Mouse (Mus musculus) adrenal gland, postnatal 14 days (tissue): ENCODE measurements around the gene Cntnap4. TPM values are rescaled to one million over a fixed set of nuclear protein-coding genes. Genes with fewer than 3 reads are reported as not detected.

Source experiments
- DNase-seq: peaks from one replicate; pipeline ENCODE4 v3.0.0; 2021; ENCODE audit warnings: mixed read lengths
- long read RNA-seq, 2 experiments: library from polyadenylated mRNA; stranded (forward); transcript quantifications; one replicate each; pipeline ENCODE4 v2.0.0; 2021
- total RNA-seq: library from RNA; stranded (reverse); gene quantifications from 2 replicates; pipeline ENCODE4 v1.2.3, GENCODE M21; 2021

Cntnap4 gene
- total RNA-seq = not detected in 2 replicates
- long read RNA-seq, experiment 1 = 0 reads
- long read RNA-seq, experiment 2 = 0 reads

DNA sequence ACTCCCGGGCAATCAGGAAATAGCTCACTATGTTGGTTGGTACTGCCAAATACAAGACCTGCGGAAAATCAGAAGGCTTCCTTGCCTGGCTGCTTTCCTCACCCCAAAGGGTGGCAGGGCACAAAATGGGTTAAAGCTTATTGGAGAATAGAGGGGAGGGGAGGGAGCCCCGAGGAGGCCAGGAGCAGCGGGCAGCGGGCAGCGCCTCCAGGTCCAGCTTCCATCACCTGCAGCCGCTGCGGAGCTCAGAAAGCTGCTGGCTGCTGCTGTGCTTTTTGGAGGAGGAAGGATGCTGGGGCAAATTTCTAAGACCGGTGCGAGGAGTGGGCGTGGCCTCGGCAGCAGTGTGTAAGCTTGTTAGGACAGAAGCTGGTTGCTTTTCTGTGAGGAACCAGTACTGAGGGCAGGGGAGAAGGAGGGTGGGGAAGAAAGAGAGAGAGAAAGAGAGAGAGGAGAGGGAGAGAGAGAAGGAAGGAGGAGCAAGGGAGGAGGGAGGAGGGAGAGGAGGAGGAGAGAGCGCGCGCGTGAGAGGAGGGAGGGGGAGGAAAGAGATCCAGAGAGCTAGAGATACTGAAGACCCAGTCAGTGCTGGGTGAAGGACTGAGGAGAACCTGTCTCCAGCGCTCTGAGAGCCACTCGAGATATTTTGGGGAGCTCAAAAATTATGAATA is at the start of gene Cntnap4:
Gene Cntnap4, plus strand, starts transcription at position 573 of the 671 bp plus-strand sequence.
- DNase-seq = no peak

DNA sequence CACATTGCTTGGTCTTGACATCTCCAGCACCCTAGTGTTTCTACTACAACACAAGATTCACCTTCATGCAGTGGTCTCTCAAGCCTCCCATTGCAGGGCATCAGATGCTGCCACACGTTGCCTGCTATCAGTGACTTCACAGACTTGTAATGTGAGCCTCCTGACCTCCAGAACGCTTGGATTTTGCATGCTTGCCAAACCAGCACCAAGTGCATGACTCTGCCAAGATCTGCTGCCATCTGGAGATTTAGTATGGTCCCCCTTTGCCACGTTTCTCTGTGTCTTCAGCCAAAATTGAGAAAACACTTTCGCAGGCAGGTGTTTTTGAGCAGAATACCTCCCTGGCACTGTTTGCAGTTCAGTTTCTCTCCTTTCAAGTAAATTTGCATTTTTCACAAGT is 12.5 kb upstream of the Cntnap4 start:
- DNase-seq = no peak

DNA sequence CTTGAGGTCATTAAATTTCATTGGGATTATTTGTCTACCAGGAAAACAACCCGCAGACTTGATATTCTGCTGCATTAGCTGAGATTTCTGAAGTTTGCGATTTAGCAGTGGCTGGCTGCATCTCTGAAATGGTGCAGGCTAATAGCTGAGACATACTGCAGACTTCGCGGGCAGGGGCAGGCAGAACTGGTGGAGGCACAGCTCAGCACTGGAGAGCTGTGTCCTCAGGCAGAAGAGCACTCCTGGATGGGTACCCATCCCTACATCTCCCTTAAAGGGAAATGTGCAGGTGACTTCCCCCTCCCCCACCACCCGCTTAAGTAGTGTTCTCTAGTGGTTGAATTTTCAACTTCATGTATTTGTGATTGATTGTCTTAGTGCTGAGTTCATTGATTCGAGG is 698 bp downstream of the Cntnap4 start:
- DNase-seq = no peak

GRCm38 (mm10) chr8:112571337-112571904 is 1.6 kb downstream of the Cntnap4 start:
- peak; percentile 42 for DNase-seq

DNA sequence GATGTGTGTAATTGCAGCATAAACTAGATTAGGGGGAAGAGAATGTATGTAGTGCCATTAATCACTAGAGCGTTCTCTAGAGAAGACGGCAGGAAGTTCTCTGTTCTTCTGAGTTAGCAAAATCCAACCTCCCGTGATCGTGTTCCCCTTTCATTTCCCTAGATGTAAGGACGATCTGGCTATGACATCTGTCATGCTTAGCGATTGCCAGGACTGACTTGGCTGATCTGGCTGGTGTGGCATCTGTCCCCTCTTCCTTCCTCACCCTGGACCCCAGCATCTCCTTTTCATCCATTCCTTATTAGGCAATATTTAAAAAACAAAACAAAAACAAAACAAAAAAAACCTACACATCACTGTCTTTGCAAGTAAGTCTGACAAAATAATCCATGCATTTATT is 11.6 kb downstream of the Cntnap4 start:
- DNase-seq = no peak

DNA sequence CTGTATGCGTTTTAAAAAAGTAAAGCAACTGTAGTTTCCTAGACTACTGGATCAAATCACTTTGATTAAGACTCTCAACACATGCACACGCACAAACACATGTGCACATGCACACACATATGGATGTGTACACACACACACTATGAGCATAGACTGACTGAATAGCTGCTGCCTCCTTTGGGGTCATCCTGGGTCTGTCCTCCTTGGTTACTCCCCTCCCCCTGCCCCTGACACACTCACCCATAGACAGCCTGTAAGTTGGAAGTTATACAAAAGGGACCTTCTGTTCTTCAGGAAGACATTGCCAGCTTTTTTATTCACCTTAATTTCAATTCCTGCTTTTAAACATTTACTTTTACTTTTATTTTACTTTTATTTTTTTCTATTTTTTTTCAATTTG is 13.6 kb downstream of the Cntnap4 start:
- no peak for DNase-seq

GRCm38 (mm10) chr8:112588357-112589051 is 18.7 kb downstream of the Cntnap4 start:
- no peak for DNase-seq

DNA sequence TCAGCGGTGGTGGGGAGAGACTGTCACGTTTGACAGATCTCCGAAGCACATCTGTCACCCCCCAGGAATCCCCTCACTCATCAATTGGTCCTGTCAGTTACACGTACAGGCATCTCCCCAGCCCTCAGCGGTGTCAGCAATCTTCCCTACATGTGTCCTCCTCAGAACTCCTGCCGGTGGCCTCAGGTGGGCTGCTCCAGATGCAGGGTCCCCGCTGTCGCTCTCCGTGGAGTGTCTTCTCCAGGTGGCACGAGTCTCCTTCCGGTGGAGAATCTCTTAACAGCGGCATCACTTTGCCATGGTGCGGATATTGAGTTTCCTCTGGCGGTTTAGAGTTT is 19.2 kb downstream of the Cntnap4 start:
- no peak for DNase-seq

- DNase-seq = no peak
Measured at GRCm38 (mm10) chr8:112596023-112596776, 26.4 kb downstream of the Cntnap4 start.

- DNase-seq = no peak
Measured at GRCm38 (mm10) chr8:112599975-112600374, 30.1 kb downstream of the Cntnap4 start.

DNA sequence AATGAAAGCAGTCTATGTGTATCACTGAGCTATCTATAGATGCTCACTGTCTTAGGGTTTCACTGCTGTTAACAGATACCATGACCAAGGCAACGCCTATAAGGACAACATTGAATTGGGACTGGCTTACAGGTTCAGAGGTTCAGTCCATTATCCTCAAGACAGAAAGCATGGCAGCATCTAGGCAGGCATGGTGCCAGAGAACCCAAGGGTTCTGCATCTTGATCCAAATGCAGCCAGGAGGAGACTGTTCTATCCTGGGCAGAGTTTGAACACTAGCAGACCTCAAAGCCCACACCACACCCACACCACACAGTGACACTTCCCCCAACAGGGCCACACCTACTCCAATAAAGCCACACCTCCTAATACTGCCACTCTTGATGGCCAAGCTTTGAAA is 31.3 kb downstream of the Cntnap4 start:
- no peak for DNase-seq

DNA sequence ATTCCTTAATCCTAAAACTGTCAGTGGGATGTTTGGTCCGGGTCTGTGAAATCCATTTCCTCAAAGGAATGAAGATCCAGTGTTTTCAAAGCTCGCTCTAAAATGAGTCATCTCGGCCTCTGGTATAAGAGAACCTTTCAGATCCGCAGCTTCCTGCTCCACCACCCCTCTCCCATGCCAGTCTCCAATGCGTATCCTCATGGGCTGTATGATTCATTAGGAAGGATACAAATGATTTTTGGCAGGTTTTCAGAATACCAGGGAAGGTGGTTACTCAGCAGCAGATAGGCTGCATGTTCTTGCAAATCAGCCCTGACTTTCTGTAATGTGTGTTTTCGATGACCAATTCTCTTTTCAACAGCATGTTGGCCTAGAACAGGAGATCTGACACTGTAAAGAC is 40.3 kb downstream of the Cntnap4 start:
- peak; percentile 37 for DNase-seq

DNA sequence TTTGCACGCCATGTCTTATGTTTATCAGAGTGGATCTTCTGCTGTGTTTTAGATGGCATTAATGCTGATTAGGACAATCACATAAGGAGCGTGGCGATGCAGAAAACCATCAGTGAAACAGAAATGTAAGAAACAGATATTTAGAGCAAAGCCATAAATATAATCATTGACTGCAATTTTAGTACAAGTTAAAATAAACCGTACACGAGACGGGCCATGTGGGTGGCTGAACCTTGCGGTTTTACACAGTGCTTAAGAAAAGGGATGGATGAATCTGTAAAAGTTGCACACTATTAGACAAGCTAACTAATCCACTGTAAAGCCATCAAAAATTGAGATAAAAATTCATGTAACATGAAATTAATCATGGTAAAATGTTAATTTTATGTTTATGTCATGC is 58.9 kb downstream of the Cntnap4 start:
- DNase-seq = no peak

DNA sequence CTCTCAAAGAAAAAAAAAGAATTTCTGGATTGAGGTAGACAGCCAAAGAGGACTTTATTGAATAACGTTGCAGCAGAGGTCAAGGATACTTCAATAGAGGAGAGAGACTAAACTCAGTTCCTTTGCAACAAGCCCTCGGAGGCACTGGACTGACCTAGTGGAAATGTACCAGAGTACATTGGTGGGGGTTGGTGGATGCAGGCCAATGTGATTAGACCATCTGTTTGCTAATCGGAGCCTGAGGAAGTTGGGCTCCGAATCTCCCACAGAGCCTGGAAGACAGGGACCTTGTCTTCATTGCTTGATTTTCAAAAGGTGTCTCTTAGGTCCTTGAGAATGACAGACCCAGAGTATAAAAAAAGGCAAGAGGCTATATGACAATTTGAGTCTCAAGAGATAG is 82.8 kb downstream of the Cntnap4 start:
- DNase-seq = no peak

- DNase-seq = no peak
Measured at GRCm38 (mm10) chr8:112653276-112653675, 83.4 kb downstream of the Cntnap4 start.

GRCm38 (mm10) chr8:112653994-112654393 is 84.2 kb downstream of the Cntnap4 start:
- DNase-seq = no peak

DNA sequence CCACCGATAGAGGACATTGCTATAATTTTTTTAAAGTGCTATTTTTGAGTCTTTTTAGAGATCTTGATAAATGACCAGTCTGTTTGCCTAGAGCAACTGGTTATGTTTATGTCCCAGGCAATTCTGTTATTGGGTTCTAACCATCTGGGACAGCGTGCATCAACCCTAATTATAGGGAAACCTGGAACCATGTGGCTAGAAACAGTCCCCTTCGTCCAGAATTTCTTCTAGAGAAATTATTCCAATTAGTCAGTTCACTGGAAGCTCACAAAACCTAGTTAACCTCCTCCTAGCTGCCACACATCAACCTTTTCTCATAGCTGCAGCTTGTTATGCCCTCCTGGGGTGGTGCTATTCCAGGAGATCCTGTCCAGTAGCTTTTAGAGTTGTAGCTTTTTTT is 94.2 kb downstream of the Cntnap4 start:
- no peak for DNase-seq

DNA sequence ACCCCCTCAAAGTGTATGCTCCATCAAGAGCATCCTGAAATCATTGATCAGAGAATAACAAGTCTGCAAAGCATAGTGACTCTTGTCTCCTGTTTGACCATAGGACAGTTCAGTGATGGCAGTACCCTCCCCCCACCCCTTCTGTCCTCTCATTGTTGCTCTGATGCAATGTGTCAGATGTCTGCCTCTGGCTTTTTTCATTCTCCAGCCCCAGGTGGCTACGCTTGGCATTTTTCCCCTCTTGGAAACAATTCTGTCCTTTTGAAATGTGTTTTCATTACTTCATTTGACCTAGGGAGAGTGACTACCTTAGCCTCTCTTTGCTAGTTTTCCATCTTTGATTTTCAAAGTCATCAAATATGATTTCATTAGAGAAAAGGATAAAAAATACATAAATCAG is 104.8 kb downstream of the Cntnap4 start:
- DNase-seq = no peak

DNA sequence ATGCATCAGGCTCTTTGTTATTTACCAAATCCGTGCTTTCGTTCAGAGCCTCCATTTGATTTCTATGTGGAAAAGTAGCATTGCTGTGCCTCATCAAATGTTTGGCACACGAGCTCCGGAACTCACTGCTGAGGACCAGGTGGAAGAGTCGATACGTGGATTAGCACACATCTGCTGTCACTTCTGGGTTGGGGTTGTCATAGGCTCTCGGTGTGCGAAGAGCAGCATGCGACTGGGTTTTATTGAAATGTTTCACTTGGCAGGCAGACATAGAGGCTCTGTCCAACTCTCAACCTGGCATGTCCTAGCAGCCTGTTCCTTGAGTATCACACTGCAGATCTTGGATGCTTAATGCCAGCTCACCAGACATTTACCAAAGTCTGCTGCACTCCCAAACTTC is 111.9 kb downstream of the Cntnap4 start:
- DNase-seq = no peak

DNA sequence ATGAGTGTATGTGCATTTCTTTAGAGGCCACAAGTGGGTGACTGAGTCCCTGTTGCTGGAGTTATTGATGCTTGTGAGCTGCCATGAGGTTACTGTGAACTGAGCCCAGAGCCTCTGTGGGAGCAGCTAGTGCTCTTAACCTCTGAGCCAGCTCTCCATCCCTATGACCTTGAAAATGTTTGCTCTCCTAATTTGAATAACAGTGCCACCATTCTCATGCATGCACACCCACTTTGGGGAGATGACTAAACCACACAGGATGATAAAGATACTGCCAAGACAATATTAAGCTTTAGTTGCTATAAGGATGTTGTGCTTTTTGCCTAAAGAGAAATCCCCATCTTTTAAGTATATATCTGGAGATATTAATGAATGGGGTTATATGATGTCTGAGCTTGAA is 125.9 kb downstream of the Cntnap4 start:
- DNase-seq = no peak

GRCm38 (mm10) chr8:112698141-112698540 is 128.3 kb downstream of the Cntnap4 start:
- DNase-seq = no peak

DNA sequence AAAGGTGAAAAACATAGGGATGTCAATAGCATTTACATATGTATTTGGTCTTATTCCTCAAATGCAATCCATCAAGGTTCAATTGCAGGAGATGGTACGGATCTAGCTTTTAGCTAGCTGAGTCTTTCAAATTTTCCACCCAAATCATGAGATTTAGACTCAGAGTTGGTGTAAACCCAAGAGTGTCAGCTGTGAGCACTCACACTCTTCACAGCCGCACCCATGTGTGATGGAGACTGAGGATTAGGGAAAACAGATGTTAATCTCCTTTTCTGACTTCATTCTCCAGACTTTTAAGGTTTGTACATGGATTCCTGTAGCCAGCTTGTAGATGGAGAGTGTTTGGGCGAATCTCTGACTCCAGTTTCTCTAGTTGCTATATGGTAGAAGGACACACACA is 147.1 kb downstream of the Cntnap4 start:
- DNase-seq = no peak

DNA sequence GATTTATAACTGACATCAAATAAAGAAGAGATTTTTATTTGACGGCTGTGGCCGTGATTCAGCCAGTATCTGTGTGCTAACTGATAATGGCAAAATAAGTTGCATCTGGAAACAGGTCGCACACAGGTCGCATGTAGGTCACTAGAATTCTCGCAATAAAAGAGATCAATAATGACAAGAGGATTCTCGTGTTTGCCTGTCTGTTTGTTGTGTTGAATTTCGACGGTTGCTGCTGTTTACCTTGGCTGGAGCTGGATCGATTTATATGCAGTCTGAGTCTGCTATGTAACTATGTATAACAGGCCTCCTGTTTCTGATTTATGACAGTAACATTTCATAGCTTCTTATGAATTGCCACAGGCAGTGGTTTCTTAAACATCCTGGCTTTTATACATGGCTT is 155.1 kb downstream of the Cntnap4 start:
- DNase-seq = no peak
